Mouse (Mus musculus) testis, adult 2 months (tissue): ENCODE measurements around the gene Endov.

Experiments used
- CTCF ChIP-seq: fragments of 200-500 bp; IDR thresholded peaks from 2 replicates; pipeline ENCODE4 v1.5.1; 2012; ENCODE audit warnings: low read depth, mild to moderate bottlenecking, inconsistent platforms, low read length, moderate library complexity; ENCODE audit not compliant: control insufficient read depth, insufficient read depth, insufficient replicate concordance
- POLR2A ChIP-seq: fragments of 200-500 bp; IDR thresholded peaks from 2 replicates; pipeline ENCODE4 v1.6.1; 2012; ENCODE audit warnings: low read depth, mild to moderate bottlenecking, inconsistent platforms, low read length, moderate library complexity; ENCODE audit not compliant: control insufficient read depth

DNA sequence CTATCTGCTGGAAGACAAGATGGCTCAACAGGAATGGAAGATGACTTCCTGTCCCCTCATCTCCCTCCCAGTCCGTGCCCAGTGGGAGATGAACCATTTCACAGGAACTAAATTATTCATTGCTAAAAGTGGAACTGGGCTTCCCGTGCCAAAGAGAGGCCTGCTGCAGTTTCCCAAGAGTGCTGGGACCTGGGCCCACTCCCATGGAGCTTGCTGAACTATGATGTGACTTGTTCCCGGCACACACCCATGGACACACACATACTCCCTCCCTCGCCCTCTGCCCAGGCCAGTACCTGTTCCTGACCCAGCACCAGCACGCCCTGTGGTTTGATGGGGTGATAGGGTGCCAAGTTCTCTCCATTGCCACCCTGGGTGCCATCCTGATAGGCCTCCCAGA is 51.7 kb downstream of the Endov start:
- TF ChIP-seq POLR2A = no peak
- TF ChIP-seq CTCF = no peak
